Mouse (Mus musculus): ENCODE results near the gene Wdr54. TPM values are rescaled to one million over a fixed set of nuclear protein-coding genes. Genes with fewer than 3 reads are reported as not detected.

The Wdr54 gene
- total and polyA plus RNA-seq, 2 experiments from 2014 or later: 8.5 to 20.0 TPM

GRCm38 (mm10) chr6:83172240-83172920 lies 16.2 kb upstream of the Wdr54 start:
- WGBS: 44% methylated on average over 9 of the region's 9 CpGs
- no peaks in the 10 kb centered on the region for H3K36me3 ChIP-seq (ENCODE audit: insufficient read depth, low read length)
- DNase-seq (ENCODE audit: low spot score) (peak; percentile 73), ATAC-seq (peak; percentile 80)
- H3K4me3 ChIP-seq (ENCODE audit: low read length): peak overlapping the region; percentile 33
- H3K9ac ChIP-seq (replicated peaks; ENCODE audit: low read length): peak overlapping the region; percentile 25; the same call in 1 of the 2 replicates
- peak; percentile 4; the same call in 1 of the 2 replicates for TF ChIP-seq CTCF (IDR thresholded peaks at IDR 0.05; ENCODE audit: low read depth)
- peak overlapping the region; percentile 55 for H3K4me2 ChIP-seq (ENCODE audit: low read depth, low read length)
- peak overlapping the region; percentile 81 for H3K27ac ChIP-seq
- peaks cover 14% of the 10 kb centered on the region; the same call in 1 of the 2 replicates for H3K4me1 ChIP-seq (ENCODE audit: insufficient read depth, low read length)
- H3K9me3 ChIP-seq (ENCODE audit: low read length): no peaks in the 10 kb centered on the region
- no peaks in the 10 kb centered on the region for H3K27me3 ChIP-seq (ENCODE audit: insufficient read depth, low read length)

- ATAC-seq: no peak
- Histone ChIP-seq H3K4me2 (ENCODE audit: low read depth, low read length) (peak overlapping the region; percentile 55), H3K27me3 (ENCODE audit: insufficient read depth, low read length) (no peaks in the 10 kb centered on the region), H3K9me3 (ENCODE audit: low read length) (no peaks in the 10 kb centered on the region), H3K36me3 (ENCODE audit: insufficient read depth, low read length) (no peaks in the 10 kb centered on the region), H3K9ac (replicated peaks; ENCODE audit: low read length) (peak overlapping the region; percentile 24; the same call in 1 of the 2 replicates), H3K4me3 (ENCODE audit: low read length) (peak overlapping the region; percentile 33; the same call in 1 of the 2 replicates), H3K4me1 (ENCODE audit: insufficient read depth, low read length) (peaks cover 21% of the 10 kb centered on the region; the same call in 1 of the 2 replicates), H3K27ac (peak overlapping the region; percentile 65; the same call in 1 of the 2 replicates)
- WGBS: 55% methylated on average over 5 of the region's 5 CpGs
- no peak for TF ChIP-seq CTCF (IDR thresholded peaks at IDR 0.05; ENCODE audit: low read depth)
- DNase-seq (ENCODE audit: low spot score): peak; percentile 26
Observed at GRCm38 (mm10) chr6:83171063-83171462, 14.9 kb upstream of the Wdr54 start.

- Histone ChIP-seq H3K4me2 (ENCODE audit: low read depth, low read length) (no peak overlapping the region), H3K27ac (no peak overlapping the region), H3K4me1 (ENCODE audit: insufficient read depth, low read length) (peaks cover 24% of the 10 kb centered on the region; the same call in 1 of the 2 replicates), H3K9me3 (ENCODE audit: low read length) (no peaks in the 10 kb centered on the region), H3K36me3 (ENCODE audit: insufficient read depth, low read length) (no peaks in the 10 kb centered on the region), H3K9ac (replicated peaks; ENCODE audit: low read length) (no peak overlapping the region), H3K4me3 (ENCODE audit: low read length) (no peak overlapping the region), H3K27me3 (ENCODE audit: insufficient read depth, low read length) (no peaks in the 10 kb centered on the region)
- DNase-seq (ENCODE audit: low spot score): no peak
- WGBS: 80% methylated on average over 5 of the region's 5 CpGs
- ATAC-seq: no peak
- TF ChIP-seq CTCF (IDR thresholded peaks at IDR 0.05; ENCODE audit: low read depth): no peak
Observed at GRCm38 (mm10) chr6:83169872-83170271, 13.7 kb upstream of the Wdr54 start.

GRCm38 (mm10) chr6:83166243-83166630 lies 10.0 kb upstream of the Wdr54 start:
- Histone ChIP-seq H3K27me3 (ENCODE audit: insufficient read depth, low read length) (peaks cover 11% of the 10 kb centered on the region; the same call in 1 of the 2 replicates), H3K27ac (peak overlapping the region; percentile 90), H3K4me1 (ENCODE audit: insufficient read depth, low read length) (peaks cover 18% of the 10 kb centered on the region; the same call in 1 of the 2 replicates), H3K4me3 (ENCODE audit: low read length) (peak overlapping the region; percentile 63), H3K4me2 (ENCODE audit: low read depth, low read length) (peak overlapping the region; percentile 78), H3K9ac (replicated peaks; ENCODE audit: low read length) (peak overlapping the region; percentile 79), H3K9me3 (ENCODE audit: low read length) (no peaks in the 10 kb centered on the region), H3K36me3 (ENCODE audit: insufficient read depth, low read length) (no peaks in the 10 kb centered on the region)
- DNase-seq (ENCODE audit: low spot score) (peak; percentile 49), ATAC-seq (peak; percentile 7; the same call in 1 of the 2 replicates)
- under 1% methylated on average over 12 of the region's 12 CpGs for WGBS
- peak; percentile 44; the same call in 1 of the 2 replicates for TF ChIP-seq CTCF (IDR thresholded peaks at IDR 0.05; ENCODE audit: low read depth)

- no peaks in the 10 kb centered on the region for H3K9me3 ChIP-seq (ENCODE audit: low read length)
- H3K27me3 ChIP-seq (ENCODE audit: insufficient read depth, low read length): peaks cover 16% of the 10 kb centered on the region; the same call in 1 of the 2 replicates
- DNase-seq (ENCODE audit: low spot score) (peak; percentile 98), ATAC-seq (peak; percentile 86)
- TF ChIP-seq CTCF (IDR thresholded peaks at IDR 0.05; ENCODE audit: low read depth): peak; percentile 91
- H3K36me3 ChIP-seq (ENCODE audit: insufficient read depth, low read length): no peaks in the 10 kb centered on the region
- peak within 1 kb of the TSS; percentile 63 for H3K4me3 ChIP-seq (ENCODE audit: low read length)
- H3K4me2 ChIP-seq (ENCODE audit: low read depth, low read length): peak within 1 kb of the TSS; percentile 78
- peak within 1 kb of the TSS; percentile 79 for H3K9ac ChIP-seq (replicated peaks; ENCODE audit: low read length)
- peaks cover 13% of the 10 kb centered on the region; the same call in 1 of the 2 replicates for H3K4me1 ChIP-seq (ENCODE audit: insufficient read depth, low read length)
- peak within 1 kb of the TSS; percentile 90 for H3K27ac ChIP-seq
- WGBS: under 1% methylated on average over 57 of the region's 58 CpGs
Observed at GRCm38 (mm10) chr6:83165607-83166242, 9.5 kb upstream of the Wdr54 start, which contains the start of gene Dctn1. TSS of gene Dctn1 (plus strand) at chr6:83165920.

GRCm38 (mm10) chr6:83165026-83165606 lies 8.9 kb upstream of the Wdr54 start:
- DNase-seq (ENCODE audit: low spot score) (no peak), ATAC-seq (peak; percentile 16)
- Histone ChIP-seq H3K9ac (replicated peaks; ENCODE audit: low read length) (peak overlapping the region; percentile 79), H3K4me2 (ENCODE audit: low read depth, low read length) (peak overlapping the region; percentile 78), H3K27ac (peak overlapping the region; percentile 90), H3K27me3 (ENCODE audit: insufficient read depth, low read length) (peaks cover 22% of the 10 kb centered on the region), H3K4me3 (ENCODE audit: low read length) (peak overlapping the region; percentile 63), H3K9me3 (ENCODE audit: low read length) (no peaks in the 10 kb centered on the region), H3K4me1 (ENCODE audit: insufficient read depth, low read length) (0 out of 2 replicates have a peak, but pooled peaks cover 10% of the 10 kb centered on the region), H3K36me3 (ENCODE audit: insufficient read depth, low read length) (no peaks in the 10 kb centered on the region)
- 4% methylated on average over 6 of the region's 6 CpGs for WGBS
- TF ChIP-seq CTCF (IDR thresholded peaks at IDR 0.05; ENCODE audit: low read depth): no peak

Data from hindbrain, postnatal 0 days (tissue).